In genomic region chrX:74298348-74298747, GRCm38 (mm10) we compare ENCODE assay signal across 19 mouse cellular contexts. TPM values are rescaled to one million over a fixed set of nuclear protein-coding genes. Genes with fewer than 3 reads are reported as not detected.
DNase-seq lines count a peak whose midpoint lies in the region; ATAC-seq and TF ChIP-seq lines count a peak whose summit lies in the region.
"Had no signal": no experiment of that assay in that cellular context is flagged by ENCODE, and none has a peak within 500 bp of the region (broad histone marks: within the 10 kb centered on the region; RNA-seq: fewer than 3 reads in every experiment).

No protein-coding gene starts in this region.

- no peak for TF ChIP-seq RAD21 in MEL (IDR thresholded peaks at IDR 0.05; ENCODE audit: low read depth, low read length)

- no peaks in the 10 kb centered on the region for H3K27me3 ChIP-seq in liver, embryonic 11.5 days (replicated peaks; ENCODE audit: control insufficient read depth, insufficient read depth, low read length)
- H3K27me3 ChIP-seq in MEL (ENCODE audit: control insufficient read depth in 1 of 2, insufficient read depth in 2 of 2, low read length in 2 of 2) = no peaks in the 10 kb centered on the region
- H3K27me3 ChIP-seq in liver, embryonic 13.5 days = no peaks in the 10 kb centered on the region
- H3K27me3 ChIP-seq in neural tube, embryonic 15.5 days (replicated peaks) = no peaks in the 10 kb centered on the region
- H3K27me3 ChIP-seq: forebrain, embryonic 15.5 days; kidney, embryonic 15.5 days; limb, embryonic 15.5 days; stomach, embryonic 15.5 days had no signal

- no peaks in the 10 kb centered on the region for H3K9me3 ChIP-seq in liver, embryonic 11.5 days (ENCODE audit: control insufficient read depth, low read length)
- no peaks in the 10 kb centered on the region for H3K9me3 ChIP-seq in MEL (replicated peaks; ENCODE audit: insufficient read depth, low read length)
- no peaks in the 10 kb centered on the region for H3K9me3 ChIP-seq in liver, embryonic 13.5 days (replicated peaks)
- no peaks in the 10 kb centered on the region for H3K9me3 ChIP-seq in neural tube, embryonic 15.5 days (replicated peaks)
- H3K9me3 ChIP-seq: forebrain, embryonic 15.5 days; kidney, embryonic 15.5 days; limb, embryonic 15.5 days; stomach, embryonic 15.5 days had no signal

- TF ChIP-seq EP300 in MEL (IDR thresholded peaks at IDR 0.05; ENCODE audit: low read depth in 1 of 2, low read length in 2 of 2) = no peak

- 80% methylated on average over 1 of the region's 1 CpGs for WGBS in liver, embryonic 11.5 days
- WGBS in liver, embryonic 13.5 days (ENCODE audit: insufficient replicate concordance) = 30% methylated on average over 1 of the region's 1 CpGs
- 96% methylated on average over 1 of the region's 1 CpGs for WGBS in neural tube, embryonic 15.5 days

- no peak for DNase-seq in liver, embryonic 11.5 days (ENCODE audit: low spot score)
- DNase-seq in liver = no peak
- DNase-seq in MEL (ENCODE audit: low read depth, low spot score) = no peak
- DNase-seq in liver, embryonic 13.5 days = no peak
- DNase-seq in left cerebral cortex, adult 8-10 months (ENCODE audit: low spot score in 2 of 2) = no peak
- no peak for DNase-seq in lung, postnatal 25 days (ENCODE audit: low spot score)
- DNase-seq: adrenal gland, postnatal 25 days; cerebellum, adult 9-10 months; heart, postnatal 36 days; kidney, adult 11 months; kidney, postnatal 36 days; left cerebral cortex, postnatal 4 days; right cerebral cortex, adult 18-20 months; thymus, postnatal 25 days had no signal

- H3K79me2 ChIP-seq in MEL (ENCODE audit: control insufficient read depth, insufficient read depth, low read length, poor library complexity) = peaks cover 10% of the 10 kb centered on the region

- no peaks in the 10 kb centered on the region for H3K4me1 ChIP-seq in liver, embryonic 11.5 days (replicated peaks; ENCODE audit: control insufficient read depth, insufficient read depth, low read length)
- peaks cover 3 to 8% of the 10 kb centered on the region in 2 experiments; a peak in 3 of 4 replicates for H3K4me1 ChIP-seq in MEL (ENCODE audit: control insufficient read depth in 1 of 2, insufficient read depth in 2 of 2, low read length in 2 of 2)
- H3K4me1 ChIP-seq in liver, embryonic 13.5 days (replicated peaks) = peaks cover 22% of the 10 kb centered on the region
- peaks cover 12% of the 10 kb centered on the region for H3K4me1 ChIP-seq in neural tube, embryonic 15.5 days
- H3K4me1 ChIP-seq: limb, embryonic 15.5 days; stomach, embryonic 15.5 days had no signal

- peaks cover 17% of the 10 kb centered on the region; the same call in 1 of the 2 replicates for H3K36me3 ChIP-seq in liver, embryonic 11.5 days (ENCODE audit: control insufficient read depth, insufficient read depth, low read length)
- H3K36me3 ChIP-seq in MEL (ENCODE audit: control insufficient read depth in 1 of 2, insufficient read depth in 2 of 2, low read length in 2 of 2) = peaks cover 0 to 16% of the 10 kb centered on the region in 2 experiments; a peak in 3 of 4 replicates
- peaks cover 40% of the 10 kb centered on the region for H3K36me3 ChIP-seq in liver, embryonic 13.5 days
- peaks cover 34% of the 10 kb centered on the region for H3K36me3 ChIP-seq in neural tube, embryonic 15.5 days

- no peak for TF ChIP-seq POLR2A in MEL (IDR thresholded peaks at IDR 0.05; ENCODE audit: control insufficient read depth in 1 of 2, insufficient read depth in 1 of 2, low read depth in 1 of 2, low read length in 2 of 2, poor library complexity in 1 of 2)

- H3K27ac ChIP-seq in liver, embryonic 11.5 days (ENCODE audit: low read depth, low read length) = no peak overlapping the region
- H3K27ac ChIP-seq in MEL (ENCODE audit: control insufficient read depth, low read depth, low read length) = no peak overlapping the region
- H3K27ac ChIP-seq in liver, embryonic 13.5 days = no peak overlapping the region
- no peak overlapping the region for H3K27ac ChIP-seq in neural tube, embryonic 15.5 days (replicated peaks)
- H3K27ac ChIP-seq: kidney, embryonic 15.5 days; limb, embryonic 15.5 days; stomach, embryonic 15.5 days had no signal

- no peak for TF ChIP-seq CTCF in MEL (IDR thresholded peaks at IDR 0.05 in 2 of 3, conservative IDR thresholded peaks at IDR 0.05 in 1 of 3; ENCODE audit: control insufficient read depth in 1 of 3, insufficient read depth in 1 of 3, low read depth in 2 of 3, low read length in 3 of 3, poor library complexity in 1 of 3, severe bottlenecking in 1 of 3)

- H3K4me3 ChIP-seq in liver, embryonic 11.5 days (ENCODE audit: low read depth, low read length) = no peak overlapping the region
- H3K4me3 ChIP-seq in MEL (ENCODE audit: control insufficient read depth in 1 of 2, insufficient read depth in 1 of 2, low read depth in 2 of 2, low read length in 2 of 2) = no peak overlapping the region
- peak overlapping the region; percentile 19; the same call in 1 of the 2 replicates for H3K4me3 ChIP-seq in liver, embryonic 13.5 days (replicated peaks)
- no peak overlapping the region for H3K4me3 ChIP-seq in neural tube, embryonic 15.5 days (replicated peaks)

- no peak overlapping the region for H3K9ac ChIP-seq in liver, embryonic 11.5 days (ENCODE audit: low read depth, low read length)
- H3K9ac ChIP-seq in MEL (ENCODE audit: control insufficient read depth, low read depth, low read length, poor library complexity, severe bottlenecking) = no peak overlapping the region
- H3K9ac ChIP-seq in liver, embryonic 13.5 days = no peak overlapping the region; the same call in 1 of the 2 replicates
- H3K9ac ChIP-seq in neural tube, embryonic 15.5 days (replicated peaks) = no peak overlapping the region

- ATAC-seq in liver, embryonic 11.5 days (replicated peaks; ENCODE audit: low FRiP score) = no peak
- no peak for ATAC-seq in liver, embryonic 13.5 days (ENCODE audit: low read depth)
- no peak for ATAC-seq in neural tube, embryonic 15.5 days (ENCODE audit: low FRiP score)
- ATAC-seq: forebrain, embryonic 15.5 days had no signal

- H3K4me2 ChIP-seq in liver, embryonic 11.5 days = peak overlapping the region; percentile 29; the same call in 1 of the 2 replicates
- H3K4me2 ChIP-seq in liver, embryonic 13.5 days = peak overlapping the region; percentile 46
- H3K4me2 ChIP-seq in neural tube, embryonic 15.5 days = 0 out of 2 replicates have a peak overlapping the region, but pooled peaks have one; percentile 20

TF ChIP-seq in MEL, 35 proteins besides CTCF, POLR2A, EP300 and RAD21:
- TF ChIP-seq MAX (IDR thresholded peaks at IDR 0.05; ENCODE audit: low read length) = no peak
- TF ChIP-seq MAFK (IDR thresholded peaks at IDR 0.05; ENCODE audit: borderline replicate concordance, low read depth, low read length) = 0 out of 2 replicates have a peak, but pooled peaks have one; percentile 10

RNA-seq across cellular contexts. Expression of gene Atp6ap1, which starts 1.5 kb away (rescaled TPM):
- 90.5 and 103 TPM in 2 replicates for polyA plus RNA-seq in liver, embryonic 11.5 days (2014; fragmentation: Nextera tagmentation; extraction: Ambion mirVana)
- total RNA-seq in MEL (2012; rRNA removed) = 31.7 and 41.6 TPM in 2 replicates
- 100 to 1,000 TPM in 1 of 2 experiments, 10 to 100 TPM in 1; 75.5 to 355 TPM for polyA plus RNA-seq in MEL (2012; ENCODE audit: insufficient read depth in 1 of 2, insufficient read length in 2 of 2, low read depth in 1 of 2, low replicate concordance in 2 of 2, missing spikeins in 1 of 2)
- polyA plus RNA-seq in liver, embryonic 13.5 days (2015; fragmentation: Nextera tagmentation; extraction: Ambion mirVana) = 69.8 and 72.1 TPM in 2 replicates
- 283 and 302 TPM in 2 replicates for polyA plus RNA-seq in neural tube, embryonic 15.5 days (2015; fragmentation: Nextera tagmentation; extraction: Ambion mirVana)
- 100 to 1,000 TPM; 362 to 373 (median 369) TPM for total RNA-seq in left cerebral cortex, adult 8-10 months (2022)

RNA-seq across cellular contexts. Expression of gene Gdi1, which starts 6.5 kb away (rescaled TPM):
- polyA plus RNA-seq in liver, embryonic 11.5 days (2014; fragmentation: Nextera tagmentation; extraction: Ambion mirVana) = 112 and 122 TPM in 2 replicates
- total RNA-seq in MEL (2012; rRNA removed) = 5.2 and 6.4 TPM in 2 replicates
- polyA plus RNA-seq in MEL (2012; ENCODE audit: insufficient read depth in 1 of 2, insufficient read length in 2 of 2, low read depth in 1 of 2, low replicate concordance in 2 of 2, missing spikeins in 1 of 2) = 10 to 100 TPM in 1 of 2 experiments, not detected in 1; 24.5 TPM
- 45.7 and 49.2 TPM in 2 replicates for polyA plus RNA-seq in liver, embryonic 13.5 days (2015; fragmentation: Nextera tagmentation; extraction: Ambion mirVana)
- polyA plus RNA-seq in neural tube, embryonic 15.5 days (2015; fragmentation: Nextera tagmentation; extraction: Ambion mirVana) = 798 and 909 TPM in 2 replicates
- total RNA-seq in left cerebral cortex, adult 8-10 months (2022) = 100 to 1,000 TPM; 615 to 673 (median 650) TPM

RNA-seq across cellular contexts. Expression of gene Fam50a, which starts 14.5 kb away (rescaled TPM):
- 55.0 and 55.1 TPM in 2 replicates for polyA plus RNA-seq in liver, embryonic 11.5 days (2014; fragmentation: Nextera tagmentation; extraction: Ambion mirVana)
- total RNA-seq in MEL (2012; rRNA removed) = 43.6 and 46.3 TPM in 2 replicates
- polyA plus RNA-seq in MEL (2012; ENCODE audit: insufficient read depth in 1 of 2, insufficient read length in 2 of 2, low read depth in 1 of 2, low replicate concordance in 2 of 2, missing spikeins in 1 of 2) = 100 to 1,000 TPM in 1 of 2 experiments, 10 to 100 TPM in 1; 64.8 to 107 TPM
- 37.8 and 42.6 TPM in 2 replicates for polyA plus RNA-seq in liver, embryonic 13.5 days (2015; fragmentation: Nextera tagmentation; extraction: Ambion mirVana)
- 60.0 and 62.1 TPM in 2 replicates for polyA plus RNA-seq in neural tube, embryonic 15.5 days (2015; fragmentation: Nextera tagmentation; extraction: Ambion mirVana)
- total RNA-seq in left cerebral cortex, adult 8-10 months (2022) = 10 to 100 TPM; 31.3 to 37.6 (median 33.6) TPM

RNA-seq across cellular contexts. Expression of gene Dnase1l1, which starts 16.2 kb away (rescaled TPM):
- 12.1 and 15.3 TPM in 2 replicates for polyA plus RNA-seq in liver, embryonic 11.5 days (2014; fragmentation: Nextera tagmentation; extraction: Ambion mirVana)
- 5.0 and 5.6 TPM in 2 replicates for total RNA-seq in MEL (2012; rRNA removed)
- 1 to 10 TPM in 1 of 2 experiments, not detected in 1; 9.5 TPM for polyA plus RNA-seq in MEL (2012; ENCODE audit: insufficient read depth in 1 of 2, insufficient read length in 2 of 2, low read depth in 1 of 2, low replicate concordance in 2 of 2, missing spikeins in 1 of 2)
- polyA plus RNA-seq in liver, embryonic 13.5 days (2015; fragmentation: Nextera tagmentation; extraction: Ambion mirVana) = 21.0 and 22.1 TPM in 2 replicates
- polyA plus RNA-seq in neural tube, embryonic 15.5 days (2015; fragmentation: Nextera tagmentation; extraction: Ambion mirVana) = 5.1 and 7.8 TPM in 2 replicates
- total RNA-seq in left cerebral cortex, adult 8-10 months (2022) = 1 to 10 TPM; 1.8 to 5.0 (median 3.1) TPM

RNA-seq across cellular contexts. Expression of gene Taz, which starts 16.6 kb away (rescaled TPM):
- polyA plus RNA-seq in liver, embryonic 11.5 days (2014; fragmentation: Nextera tagmentation; extraction: Ambion mirVana) = 48.5 and 49.8 TPM in 2 replicates
- total RNA-seq in MEL (2012; rRNA removed) = 26.1 and 28.0 TPM in 2 replicates
- 10 to 100 TPM in 1 of 2 experiments, not detected in 1; 34.1 TPM for polyA plus RNA-seq in MEL (2012; ENCODE audit: insufficient read depth in 1 of 2, insufficient read length in 2 of 2, low read depth in 1 of 2, low replicate concordance in 2 of 2, missing spikeins in 1 of 2)
- 25.4 and 30.8 TPM in 2 replicates for polyA plus RNA-seq in liver, embryonic 13.5 days (2015; fragmentation: Nextera tagmentation; extraction: Ambion mirVana)
- 84.0 and 87.7 TPM in 2 replicates for polyA plus RNA-seq in neural tube, embryonic 15.5 days (2015; fragmentation: Nextera tagmentation; extraction: Ambion mirVana)
- 10 to 100 TPM; 60.9 to 67.1 (median 63.8) TPM for total RNA-seq in left cerebral cortex, adult 8-10 months (2022)
